Mouse (Mus musculus) lung, postnatal 14 days (tissue): Measurements from ENCODE around the gene Itgb7.
"Not testable (repeated sequence)": the region's sequence is repeated elsewhere in the genome, so short reads cannot be mapped to it uniquely, and the experiment has no call there.

Experiments used
- DNase-seq: peaks from one replicate; pipeline ENCODE4 v3.0.0; 2021

The Itgb7 gene

GRCm38 (mm10) chr15:102248131-102248811, 16.5 kb upstream of the Itgb7 start:
- DNase-seq, result no peak

GRCm38 (mm10) chr15:102247252-102248130, 15.7 kb upstream of the Itgb7 start:
- DNase-seq, result peak; percentile 81

GRCm38 (mm10) chr15:102246866-102247251, 15.1 kb upstream of the Itgb7 start:
- DNase-seq, result peak; percentile 97

GRCm38 (mm10) chr15:102245891-102246741, 14.4 kb upstream of the Itgb7 start:
- DNase-seq, result peak; percentile 82

GRCm38 (mm10) chr15:102245461-102245881, 13.7 kb upstream of the Itgb7 start:
- DNase-seq, result no peak

GRCm38 (mm10) chr15:102244306-102245191, 12.8 kb upstream of the Itgb7 start:
- peak; percentile 49 for DNase-seq

- DNase-seq, result peak; percentile 87
Measured at GRCm38 (mm10) chr15:102243229-102244190, 11.8 kb upstream of the Itgb7 start.

GRCm38 (mm10) chr15:102242404-102243228, 10.9 kb upstream of the Itgb7 start:
- no peak for DNase-seq

- peak; percentile 67 for DNase-seq
Measured at GRCm38 (mm10) chr15:102240607-102241006, 8.9 kb upstream of the Itgb7 start.

GRCm38 (mm10) chr15:102239851-102240250, 8.1 kb upstream of the Itgb7 start:
- DNase-seq, result no peak

GRCm38 (mm10) chr15:102239260-102239590, 7.5 kb upstream of the Itgb7 start:
- peak; percentile 89 for DNase-seq

- DNase-seq, result no peak
Measured at GRCm38 (mm10) chr15:102238543-102239259, 7.0 kb upstream of the Itgb7 start.

GRCm38 (mm10) chr15:102235371-102236027, 3.8 kb upstream of the Itgb7 start:
- DNase-seq, result peak; percentile 35

- DNase-seq, result no peak
Measured at GRCm38 (mm10) chr15:102233896-102234295, 2.2 kb upstream of the Itgb7 start.

- DNase-seq, result no peak
Measured at GRCm38 (mm10) chr15:102232764-102233163, 1.0 kb upstream of the Itgb7 start.

GRCm38 (mm10) chr15:102230408-102231321, 1.1 kb downstream of the Itgb7 start:
- no peak for DNase-seq

- not testable (repeated sequence) for DNase-seq
Measured at GRCm38 (mm10) chr15:102225619-102226018, 6.1 kb downstream of the Itgb7 start.
